Mouse (Mus musculus): ENCODE measurements around the gene Xxylt1.

DNA sequence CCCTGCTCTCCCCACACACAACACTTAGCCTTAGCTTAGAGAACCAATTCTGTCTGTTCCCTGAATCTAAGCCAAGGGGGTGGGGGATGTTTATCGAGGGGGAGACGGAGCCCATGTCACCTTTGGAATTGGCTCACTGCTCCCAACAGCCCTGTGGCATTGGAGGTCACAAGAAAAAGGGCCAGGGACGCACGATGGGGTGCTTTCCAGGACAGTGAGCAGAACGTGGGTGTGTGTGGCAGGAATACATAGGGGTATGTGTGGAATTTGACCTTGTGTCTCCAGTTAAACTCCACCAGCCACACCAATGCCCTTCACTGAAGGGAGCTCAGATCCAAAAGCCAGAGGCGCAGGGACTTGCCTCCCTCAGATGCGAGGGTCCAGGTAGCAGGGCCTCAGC, 116.3 kb downstream of the Xxylt1 start:
- TF ChIP-seq CTCF (IDR thresholded peaks at IDR 0.05; ENCODE audit: low read depth, low read length) (no peak), GATA2 (IDR thresholded peaks at IDR 0.05; ENCODE audit: borderline replicate concordance, low read depth, low read length) (no peak), POLR2AphosphoS5 (IDR thresholded peaks at IDR 0.05; ENCODE audit: insufficient replicate concordance, low read depth, low read length) (no peak)

Measured in G1E (cell line).